Comparison of ENCODE assay signal across 9 mouse cellular contexts in genomic region chr4:82572410-82573290, GRCm38 (mm10).
A peak's percentile ranks its signal among the peaks of the same experiment; 100 is the strongest.
DNase-seq lines count a peak whose midpoint lies in the region; ATAC-seq and TF ChIP-seq lines count a peak whose summit lies in the region.
"Had no signal": no experiment of that assay in that cellular context is flagged by ENCODE, and none has a peak within 500 bp of the region (broad histone marks: within the 10 kb centered on the region; RNA-seq: fewer than 3 reads in every experiment).

No protein-coding gene starts in this region.

- no peak overlapping the region for H3K4me3 ChIP-seq in limb, embryonic 13.5 days
- H3K4me3 ChIP-seq in limb, embryonic 10.5 days = no peak overlapping the region
- no peak overlapping the region for H3K4me3 ChIP-seq in embryonic facial prominence, embryonic 14.5 days (ENCODE audit: low read depth, low read length)
- no peak overlapping the region for H3K4me3 ChIP-seq in heart, postnatal 0 days (ENCODE audit: low read depth, low read length)

- no peak for TF ChIP-seq CTCF in heart, postnatal 0 days (IDR thresholded peaks at IDR 0.05; ENCODE audit: low read depth)

- no peaks in the 10 kb centered on the region for H3K36me3 ChIP-seq in limb, embryonic 13.5 days
- no peaks in the 10 kb centered on the region for H3K36me3 ChIP-seq in limb, embryonic 10.5 days
- H3K36me3 ChIP-seq in embryonic facial prominence, embryonic 14.5 days (ENCODE audit: control insufficient read depth, insufficient read depth, low read length) = no peaks in the 10 kb centered on the region
- H3K36me3 ChIP-seq in heart, postnatal 0 days (replicated peaks; ENCODE audit: control insufficient read depth, insufficient read depth, low read length) = no peaks in the 10 kb centered on the region

- 0 out of 2 replicates have a peak overlapping the region, but pooled peaks have one; percentile 16 for H3K27ac ChIP-seq in limb, embryonic 13.5 days
- no peak overlapping the region for H3K27ac ChIP-seq in limb, embryonic 10.5 days
- H3K27ac ChIP-seq in embryonic facial prominence, embryonic 14.5 days (replicated peaks; ENCODE audit: low read depth, low read length) = 0 out of 2 replicates have a peak overlapping the region, but pooled peaks have one; percentile 2
- H3K27ac ChIP-seq in heart, postnatal 0 days (ENCODE audit: low read depth) = peak overlapping the region; percentile 33

- H3K4me1 ChIP-seq in limb, embryonic 13.5 days = 0 out of 2 replicates have a peak, but pooled peaks cover 7% of the 10 kb centered on the region
- no peaks in the 10 kb centered on the region for H3K4me1 ChIP-seq in limb, embryonic 10.5 days
- peaks cover 14% of the 10 kb centered on the region; the same call in 1 of the 2 replicates for H3K4me1 ChIP-seq in embryonic facial prominence, embryonic 14.5 days (ENCODE audit: control insufficient read depth, insufficient read depth, low read length)
- H3K4me1 ChIP-seq in heart, postnatal 0 days (ENCODE audit: control insufficient read depth, insufficient read depth) = peaks cover 10% of the 10 kb centered on the region; the same call in 1 of the 2 replicates

- ATAC-seq in limb, embryonic 13.5 days (ENCODE audit: low FRiP score, low read depth) = no peak
- peak; percentile 82 for ATAC-seq in embryonic facial prominence, embryonic 14.5 days (ENCODE audit: low read depth)
- peak; percentile 97 for ATAC-seq in heart, postnatal 0 days (ENCODE audit: insufficient read depth, low read depth)

- no peak for TF ChIP-seq EP300 in heart, postnatal 0 days (IDR thresholded peaks at IDR 0.05; ENCODE audit: low read depth)

- 73% methylated on average over 13 of the region's 13 CpGs for WGBS in limb, embryonic 13.5 days
- WGBS in limb, embryonic 10.5 days = 83% methylated on average over 13 of the region's 13 CpGs
- 51% methylated on average over 13 of the region's 13 CpGs for WGBS in embryonic facial prominence, embryonic 14.5 days
- WGBS in heart, postnatal 0 days = 34% methylated on average over 13 of the region's 13 CpGs

- H3K4me2 ChIP-seq in limb, embryonic 13.5 days (replicated peaks) = no peak overlapping the region
- no peak overlapping the region for H3K4me2 ChIP-seq in embryonic facial prominence, embryonic 14.5 days (ENCODE audit: low read depth, low read length)
- H3K4me2 ChIP-seq in heart, postnatal 0 days (ENCODE audit: low read depth, low read length) = no peak overlapping the region

- no peak overlapping the region for H3K9ac ChIP-seq in limb, embryonic 13.5 days
- H3K9ac ChIP-seq in embryonic facial prominence, embryonic 14.5 days (ENCODE audit: low read depth, low read length) = no peak overlapping the region
- no peak overlapping the region for H3K9ac ChIP-seq in heart, postnatal 0 days (replicated peaks; ENCODE audit: low read depth, low read length)

- H3K9me3 ChIP-seq in limb, embryonic 13.5 days = peaks cover 2% of the 10 kb centered on the region; the same call in 1 of the 2 replicates
- H3K9me3 ChIP-seq in limb, embryonic 10.5 days (replicated peaks) = no peaks in the 10 kb centered on the region
- no peaks in the 10 kb centered on the region for H3K9me3 ChIP-seq in embryonic facial prominence, embryonic 14.5 days (ENCODE audit: control insufficient read depth, low read length)
- no peaks in the 10 kb centered on the region for H3K9me3 ChIP-seq in heart, postnatal 0 days (replicated peaks; ENCODE audit: control insufficient read depth, low read length)

- no peaks in the 10 kb centered on the region for H3K27me3 ChIP-seq in limb, embryonic 13.5 days
- H3K27me3 ChIP-seq in limb, embryonic 10.5 days (ENCODE audit: low read depth, poor library complexity, severe bottlenecking) = no peaks in the 10 kb centered on the region
- no peaks in the 10 kb centered on the region for H3K27me3 ChIP-seq in embryonic facial prominence, embryonic 14.5 days (replicated peaks; ENCODE audit: control insufficient read depth, insufficient read depth, low read length)
- H3K27me3 ChIP-seq in heart, postnatal 0 days (ENCODE audit: control insufficient read depth, insufficient read depth, low read length) = no peaks in the 10 kb centered on the region

- DNase-seq in cerebellum, postnatal 25 days = peak; percentile 46 to 62
- DNase-seq in cerebellum, adult 11-12 months = no peak
- no peak for DNase-seq in limb, embryonic 10.5 days (ENCODE audit: low spot score)
- DNase-seq in embryonic facial prominence, embryonic 14.5 days (ENCODE audit: low spot score) = peak; percentile 72
- DNase-seq in heart, postnatal 0 days (ENCODE audit: low spot score) = peak; percentile 86
- no peak for DNase-seq in urinary bladder, postnatal 14 days (ENCODE audit: low spot score)
- no peak for DNase-seq in thymus, adult 18-20 months
- DNase-seq: adrenal gland, postnatal 36 days had no signal

Comparison
In these comparisons a context has a peak if more than half of its experiments do, and no peak if none do; other contexts are left out.
1. DNase-seq: peak in cerebellum, postnatal 25 days (2 of 2), embryonic facial prominence, embryonic 14.5 days (single experiment) and heart, postnatal 0 days (single experiment); none in cerebellum, adult 11-12 months (single experiment), limb, embryonic 10.5 days (single experiment), urinary bladder, postnatal 14 days (single experiment) and thymus, adult 18-20 months (0 of 2).